Mouse (Mus musculus) E14TG2a.4 (cell line): ENCODE results near the gene Tmem17.

Experiments
- CTCF ChIP-seq: conservative IDR thresholded peaks from 2 replicates; pipeline ENCODE4 v1.5.1; 2014; ENCODE audit warnings: low read length
- NANOG ChIP-seq: IDR thresholded peaks from 2 replicates; pipeline ENCODE4 v1.6.1; 2014; ENCODE audit warnings: borderline replicate concordance, low read length, mixed read lengths
- POU5F1 ChIP-seq: IDR thresholded peaks from 2 replicates; pipeline ENCODE4 v1.6.1; 2014; ENCODE audit warnings: low read length, borderline replicate concordance

- no peak for TF ChIP-seq CTCF
- TF ChIP-seq POU5F1 = no peak
- no peak for TF ChIP-seq NANOG
Observed at GRCm38 (mm10) chr11:22499886-22500285, 12.0 kb upstream of the Tmem17 start.
